Comparison of ENCODE assay signal across 8 mouse cellular contexts in the genomic region with DNA sequence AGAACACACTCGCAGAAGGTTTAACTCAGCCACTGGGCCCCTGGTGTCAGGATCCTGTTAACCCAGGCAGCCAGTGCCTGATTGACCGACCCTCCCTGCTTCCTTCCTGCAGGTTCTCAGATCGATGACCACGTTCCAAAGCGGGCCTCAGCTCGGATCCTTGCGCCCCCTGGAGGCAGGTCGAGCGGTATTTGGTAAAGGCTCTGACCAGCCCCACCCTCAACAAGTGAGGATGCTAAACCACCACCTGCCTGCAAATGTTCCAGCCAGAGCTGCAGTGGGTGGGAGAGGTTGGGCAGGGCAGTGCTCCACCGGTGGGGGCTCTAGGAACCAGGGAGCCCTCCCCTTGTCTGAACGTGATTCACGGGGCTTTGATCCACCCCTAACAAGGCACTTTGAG. TPM values are rescaled to one million over a fixed set of nuclear protein-coding genes. Genes with fewer than 3 reads are reported as not detected.
A peak's percentile ranks its signal among the peaks of the same experiment; 100 is the strongest.
DNase-seq lines count a peak whose midpoint lies in the region; ATAC-seq and TF ChIP-seq lines count a peak whose summit lies in the region.

No protein-coding gene starts in this region.

- H3K4me2 ChIP-seq in limb, embryonic 14.5 days (replicated peaks; ENCODE audit: low read depth, low read length, severe bottlenecking) = no peak overlapping the region

- intact Hi-C loops in heart, adult 2 months (cut with DNase I) = loop anchor here (1.0 to 10.0 kb wide), 2 partner anchors 86 to 581 kb away; no protein-coding TSS in a partner anchor

- no peaks in the 10 kb centered on the region for H3K9me3 ChIP-seq in limb, embryonic 14.5 days (ENCODE audit: control insufficient read depth, low read length)

- 13% methylated on average over 12 of the region's 12 CpGs for WGBS in heart, adult 2 months
- WGBS in limb, embryonic 14.5 days = 16% methylated on average over 12 of the region's 12 CpGs

- peak; percentile 78 for DNase-seq in CD4-positive, CD25-positive, alpha-beta regulatory T cell, adult 2 months (ENCODE audit: low read depth, low spot score)
- peak; percentile 81 for DNase-seq in embryo, embryonic 9.5 days (ENCODE audit: extremely low spot score)
- peak; percentile 72 to 86 for DNase-seq in heart, adult 2 months
- DNase-seq in kidney, adult 8-10 months = peak; percentile 36 to 81
- peak; percentile 74 for DNase-seq in limb, embryonic 14.5 days (ENCODE audit: low spot score)
- peak; percentile 69 for DNase-seq in naive thymus-derived CD4-positive, alpha-beta T cell, adult 2 months (ENCODE audit: low read depth)
- DNase-seq in splenic B cell, adult 2 months (ENCODE audit: low read depth, low spot score) = peak; percentile 73

- no peak overlapping the region for H3K4me3 ChIP-seq in heart, adult 2 months
- H3K4me3 ChIP-seq in limb, embryonic 14.5 days (replicated peaks; ENCODE audit: low read length) = no peak overlapping the region

- no peak for ATAC-seq in CD4-positive, CD25-positive, alpha-beta regulatory T cell, adult 4 months
- peak; percentile 58; the same call in 1 of the 2 replicates for ATAC-seq in limb, embryonic 14.5 days (ENCODE audit: low FRiP score, low read depth)

- no peak overlapping the region for H3K27ac ChIP-seq in heart, adult 2 months
- H3K27ac ChIP-seq in limb, embryonic 14.5 days (replicated peaks; ENCODE audit: low read depth, low read length) = no peak overlapping the region

- H3K9ac ChIP-seq in heart, adult 2 months (ENCODE audit: low read depth, low read length) = no peak overlapping the region
- H3K9ac ChIP-seq in limb, embryonic 14.5 days (ENCODE audit: low read depth, low read length, severe bottlenecking) = no peak overlapping the region

- no peaks in the 10 kb centered on the region for H3K36me3 ChIP-seq in heart, adult 2 months (ENCODE audit: control insufficient read depth, insufficient read depth, low read length)
- no peaks in the 10 kb centered on the region for H3K36me3 ChIP-seq in limb, embryonic 14.5 days (ENCODE audit: control insufficient read depth, insufficient read depth, low read length)
- H3K36me3 ChIP-seq in splenic B cell, adult 2 months (ENCODE audit: control insufficient read depth, insufficient read depth, low read length, poor library complexity, severe bottlenecking) = no peaks in the 10 kb centered on the region

- no peak for TF ChIP-seq POLR2A in heart, adult 2 months (IDR thresholded peaks at IDR 0.05; ENCODE audit: insufficient read depth, low read depth, low read length)
- TF ChIP-seq POLR2A in limb, embryonic 14.5 days (IDR thresholded peaks at IDR 0.05; ENCODE audit: borderline replicate concordance, extremely low read depth, insufficient read depth, insufficient read length) = no peak

- H3K4me1 ChIP-seq in heart, adult 2 months (ENCODE audit: control insufficient read depth, insufficient read depth, low read length) = no peaks in the 10 kb centered on the region
- peaks cover 2% of the 10 kb centered on the region; the same call in 1 of the 2 replicates for H3K4me1 ChIP-seq in limb, embryonic 14.5 days (ENCODE audit: control insufficient read depth, insufficient read depth, low read length)

- H3K79me2 ChIP-seq in heart, adult 2 months (replicated peaks; ENCODE audit: control insufficient read depth, insufficient read depth, low read length) = no peaks in the 10 kb centered on the region

- peak; percentile 83 for TF ChIP-seq CTCF in heart, adult 2 months (IDR thresholded peaks at IDR 0.05)

- no peak for TF ChIP-seq EP300 in heart, adult 2 months (IDR thresholded peaks at IDR 0.05; ENCODE audit: insufficient read depth, low read depth, low read length)

- no peaks in the 10 kb centered on the region for H3K27me3 ChIP-seq in heart, adult 2 months (ENCODE audit: control insufficient read depth, insufficient read depth, low read length)
- H3K27me3 ChIP-seq in limb, embryonic 14.5 days (ENCODE audit: control insufficient read depth, insufficient read depth, low read length) = no peaks in the 10 kb centered on the region
- H3K27me3 ChIP-seq in splenic B cell, adult 2 months (ENCODE audit: control insufficient read depth, insufficient read depth, low read length, poor library complexity, severe bottlenecking) = 0 out of 2 replicates have a peak, but pooled peaks cover 1% of the 10 kb centered on the region

RNA-seq across cellular contexts. Expression of gene Mapre3, which starts 18.3 kb away (rescaled TPM):
- 1 to 10 TPM; 3.0 to 4.1 TPM for polyA plus RNA-seq in CD4-positive, CD25-positive, alpha-beta regulatory T cell, adult 4 months (2017; shearing (Covaris generic))
- 10 to 100 TPM; 36.5 to 38.2 TPM for total RNA-seq in heart, adult 2 months (2021)
- polyA plus RNA-seq in heart, adult 2 months (2012; rRNA removed) = 49.1 and 52.8 TPM in 2 replicates
- polyA plus RNA-seq in limb, embryonic 14.5 days (2012; rRNA removed) = 64.7 and 76.0 TPM in 2 replicates
- 28.2 and 30.0 TPM in 2 replicates for polyA plus RNA-seq in limb, embryonic 14.5 days (2014; fragmentation: Nextera tagmentation; extraction: Ambion mirVana)
